Mouse (Mus musculus) brain, embryonic 18.5 days (tissue): ENCODE data around the gene Olfr649.
A peak's percentile ranks its signal among the peaks of the same experiment; 100 is the strongest.

ENCODE experiments used
- DNase-seq: peaks from one replicate; pipeline ENCODE4 v3.0.0-alpha.2; 2012; ENCODE audit warnings: low read depth, low spot score

The Olfr649 gene

DNA sequence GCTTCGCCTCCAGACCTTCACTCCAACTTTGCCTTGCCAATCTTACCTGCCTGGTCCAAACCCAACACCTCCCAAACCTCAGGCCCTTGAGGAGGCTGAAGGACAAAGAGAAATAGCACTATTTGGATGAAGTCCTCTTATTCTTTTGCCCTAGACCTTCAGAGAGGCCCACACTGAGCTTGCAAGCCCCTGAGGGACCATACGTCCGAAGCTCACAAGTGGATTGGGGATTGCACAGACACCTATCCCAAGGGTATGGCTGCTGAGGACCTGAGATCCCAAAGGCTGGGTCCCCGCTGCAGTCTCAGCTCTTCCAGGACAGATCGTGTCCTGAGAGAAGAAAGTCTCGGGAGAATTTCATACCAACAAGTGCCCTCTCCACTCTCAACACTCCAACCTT is at the start of gene Olfr649:
Gene Olfr649 (minus strand): TSS at position 101 of the 400 bp plus-strand sequence.
- no peak for DNase-seq

DNA sequence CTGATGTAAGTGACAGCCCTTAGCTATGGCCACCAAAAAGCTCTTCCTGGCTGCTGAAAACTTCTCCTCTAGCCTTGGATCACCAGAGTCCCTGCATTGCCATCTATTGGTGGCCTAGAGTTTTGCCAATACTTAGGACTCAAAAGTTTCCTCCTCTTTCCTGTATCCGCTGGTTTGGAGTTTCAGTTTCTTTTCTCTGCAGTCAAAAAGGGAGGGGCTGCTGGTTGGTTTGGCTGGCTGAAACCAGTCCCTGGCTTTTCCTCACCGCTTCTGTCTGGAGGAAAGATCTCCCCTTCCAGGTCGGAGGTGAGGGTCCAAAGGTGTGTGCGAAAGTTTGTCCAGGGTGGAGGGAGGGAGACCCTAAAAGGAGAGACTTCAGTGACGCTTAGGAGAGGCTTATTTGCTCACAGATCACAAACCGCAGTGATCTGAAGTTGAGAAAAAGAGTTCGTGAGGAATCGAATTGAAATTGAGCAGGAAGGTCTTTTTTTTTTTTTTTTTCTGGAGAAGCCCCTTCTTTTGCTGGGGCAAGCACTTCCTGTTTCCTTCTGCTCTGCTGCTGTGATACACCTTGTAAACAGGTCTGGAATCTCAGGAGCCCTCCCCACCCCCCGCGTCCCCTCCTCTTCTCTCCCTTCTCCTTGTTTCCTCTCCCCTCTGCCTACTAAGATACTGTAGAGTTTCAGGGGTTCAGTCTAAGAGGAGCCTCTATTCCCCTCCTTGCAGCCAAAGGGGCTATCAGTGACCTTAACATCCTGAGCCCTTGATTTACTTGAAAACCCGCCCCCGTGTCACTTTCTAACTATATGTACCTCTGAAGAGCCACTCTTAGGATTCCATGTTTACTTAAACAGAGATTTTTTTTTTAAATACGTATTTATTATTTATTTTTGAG is 48.7 kb upstream of the Olfr649 start, which contains the start of gene Trim34a:
Gene Trim34a (plus strand): TSS at position 171 of the 895 bp plus-strand sequence.
- peak; percentile 3 for DNase-seq

DNA sequence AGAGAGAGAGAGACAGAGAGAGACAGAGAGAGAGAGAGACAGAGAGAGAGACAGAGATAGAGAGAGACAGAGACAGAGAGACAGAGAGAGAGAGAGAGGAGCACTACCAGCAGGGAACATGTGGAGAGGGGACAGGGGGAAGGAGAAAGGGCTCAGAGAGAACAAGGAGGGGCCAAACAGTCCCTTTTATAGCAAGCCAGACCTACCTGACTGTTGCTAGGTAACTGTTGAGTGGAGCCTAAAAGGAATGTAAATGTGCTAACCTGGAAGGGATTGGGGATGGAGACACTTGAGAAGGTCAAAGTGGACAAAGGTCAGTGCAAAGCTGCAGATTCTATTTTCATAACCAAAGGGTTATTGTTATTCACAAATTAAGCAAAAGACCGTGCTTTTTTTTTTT is 47.8 kb upstream of the Olfr649 start:
- DNase-seq = no peak

DNA sequence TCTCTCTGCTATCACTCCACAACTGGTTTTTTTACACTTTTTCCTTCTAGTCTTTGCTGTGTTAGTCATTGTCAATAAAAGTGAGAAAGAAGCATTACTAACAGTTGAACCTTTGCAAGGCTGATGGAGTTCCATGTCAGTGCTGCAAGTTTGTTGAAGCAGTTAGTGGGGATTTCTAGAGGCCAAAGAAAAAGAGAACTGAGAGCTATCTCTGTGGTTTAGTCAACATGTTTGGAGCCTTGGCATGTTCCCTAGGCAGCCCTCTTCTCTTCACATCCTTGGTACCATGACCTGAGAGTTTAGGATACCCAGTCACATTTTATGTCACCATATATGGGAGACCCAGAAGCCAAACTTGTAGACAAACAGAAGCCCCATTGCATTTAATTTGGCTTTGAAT is 45.1 kb upstream of the Olfr649 start:
- DNase-seq = no peak

DNA sequence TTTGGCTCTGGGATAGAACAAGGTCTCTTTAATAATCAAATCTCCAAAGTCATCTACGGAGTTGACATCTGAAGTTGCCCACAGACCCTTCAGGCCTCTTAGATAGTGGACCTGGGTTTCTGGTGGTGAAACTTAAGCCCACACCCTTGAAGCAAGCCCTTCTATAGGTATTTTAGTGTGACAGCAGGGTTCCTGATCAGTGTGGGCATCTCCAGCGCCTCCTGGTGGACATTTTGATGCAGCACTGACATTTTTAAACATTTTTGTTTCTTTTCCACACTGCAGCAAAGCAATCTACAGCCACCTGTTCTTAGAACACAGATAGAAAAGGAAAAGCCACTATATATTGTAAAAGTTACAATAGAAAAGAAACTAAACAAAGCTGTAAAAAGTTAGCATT is 35.4 kb upstream of the Olfr649 start:
- no peak for DNase-seq

DNA sequence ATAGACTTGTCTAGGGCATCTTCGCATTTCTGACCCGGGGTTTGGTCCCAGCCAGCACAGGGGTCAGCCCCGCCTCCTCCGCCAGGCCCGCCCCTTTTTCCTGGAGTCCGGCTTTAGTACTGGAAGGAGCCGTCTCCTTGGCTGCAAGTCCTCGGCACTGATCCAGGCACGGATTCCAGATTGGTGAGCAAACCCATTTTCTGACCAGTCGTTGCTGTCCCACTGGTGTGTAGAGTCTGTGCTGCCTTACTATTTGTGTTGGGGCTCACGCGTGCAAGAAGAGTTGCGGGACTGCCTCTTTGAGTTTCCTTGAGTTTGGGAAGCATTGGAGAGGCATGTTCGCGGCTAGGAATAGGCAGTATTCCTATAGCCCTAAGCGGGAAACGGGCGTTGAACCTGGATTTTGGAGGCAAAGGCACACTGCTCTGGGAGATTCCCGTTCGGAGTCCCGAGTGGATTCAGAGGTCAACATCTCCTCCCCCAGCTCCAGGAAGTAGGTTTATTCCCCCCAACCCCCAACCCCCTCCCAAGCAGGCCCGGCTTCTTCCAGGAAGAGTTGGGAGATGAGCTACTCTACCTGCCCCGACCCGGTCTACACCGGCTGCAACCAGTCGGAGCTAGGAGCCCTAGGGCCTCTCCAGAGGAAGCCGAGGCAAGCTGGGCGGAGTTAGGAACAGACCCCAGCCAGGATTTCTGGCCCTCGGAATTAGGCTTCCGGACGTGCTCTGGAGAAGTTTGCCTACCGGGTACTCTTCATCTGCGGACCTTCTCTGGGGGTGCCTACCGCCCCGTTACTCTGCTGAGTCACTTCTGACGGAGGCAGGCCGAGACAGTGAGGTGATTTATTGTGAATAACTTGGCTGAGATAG is 23.1 kb upstream of the Olfr649 start, which contains the start of gene Trim6:
Gene Trim6 (plus strand): TSS at position 93 of the 869 bp plus-strand sequence.
- DNase-seq = no peak

DNA sequence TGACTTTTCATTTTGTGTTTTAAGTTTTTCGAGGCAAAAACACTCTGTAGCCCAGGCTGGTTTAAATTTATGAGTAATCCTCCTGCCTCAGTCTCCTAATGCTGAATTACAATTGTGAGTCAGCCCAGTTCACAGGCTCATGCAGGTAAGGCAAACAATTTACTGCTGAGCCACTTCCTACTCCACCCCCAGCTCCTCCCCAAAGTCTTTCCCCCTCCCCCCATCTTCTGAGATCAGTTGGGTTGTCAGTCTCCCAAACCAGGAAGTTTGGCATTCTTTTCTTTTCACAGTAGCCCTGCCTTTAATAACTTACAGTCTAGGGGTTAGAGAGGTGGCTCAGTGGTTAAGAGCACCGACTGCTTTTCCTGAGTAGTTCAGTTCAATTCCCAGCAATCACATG is 22.1 kb upstream of the Olfr649 start:
- no peak for DNase-seq

DNA sequence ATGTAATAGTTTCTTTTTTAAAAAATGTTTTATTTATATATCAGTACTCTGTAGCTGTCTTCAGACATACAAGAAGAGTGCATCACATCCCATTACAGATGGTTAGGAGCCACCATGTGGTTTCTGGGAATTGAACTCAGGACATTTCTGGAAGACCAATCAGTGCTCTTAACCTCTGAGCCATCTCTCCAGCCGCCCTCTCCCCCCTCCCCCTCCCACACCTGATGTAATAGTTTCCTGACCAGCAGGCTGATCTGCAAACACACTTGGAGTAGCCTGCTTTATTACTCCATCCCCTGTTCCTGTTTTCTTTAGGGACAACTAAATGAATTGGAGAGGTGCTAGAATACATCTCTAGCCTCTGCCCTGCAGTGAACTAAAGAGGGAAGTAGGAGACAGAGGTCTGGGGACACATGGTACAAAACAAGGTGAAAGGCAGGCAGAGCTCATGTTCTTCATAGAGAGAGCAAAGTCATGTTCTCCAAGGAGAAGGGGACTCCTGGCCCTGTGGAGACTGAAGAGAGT is 20.3 kb upstream of the Olfr649 start:
- DNase-seq = no peak

DNA sequence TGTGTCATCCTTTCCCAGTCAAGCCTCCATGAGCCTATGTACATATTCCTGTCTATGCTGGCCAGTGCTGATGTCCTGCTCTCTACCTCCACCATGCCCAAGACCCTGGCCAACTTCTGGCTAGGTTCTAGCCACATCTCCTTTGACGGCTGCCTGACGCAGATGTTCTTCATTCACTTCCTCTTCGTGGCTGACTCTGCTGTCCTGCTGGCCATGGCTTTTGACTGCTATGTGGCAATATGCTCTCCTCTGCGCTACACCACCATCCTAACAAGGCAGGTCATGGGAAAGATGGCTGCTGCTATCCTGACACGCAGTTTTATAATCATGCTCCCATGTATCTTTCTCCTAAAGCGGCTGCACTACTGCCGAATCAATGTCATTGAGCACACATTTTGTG is 10.4 kb upstream of the Olfr649 start:
- DNase-seq = no peak

DNA sequence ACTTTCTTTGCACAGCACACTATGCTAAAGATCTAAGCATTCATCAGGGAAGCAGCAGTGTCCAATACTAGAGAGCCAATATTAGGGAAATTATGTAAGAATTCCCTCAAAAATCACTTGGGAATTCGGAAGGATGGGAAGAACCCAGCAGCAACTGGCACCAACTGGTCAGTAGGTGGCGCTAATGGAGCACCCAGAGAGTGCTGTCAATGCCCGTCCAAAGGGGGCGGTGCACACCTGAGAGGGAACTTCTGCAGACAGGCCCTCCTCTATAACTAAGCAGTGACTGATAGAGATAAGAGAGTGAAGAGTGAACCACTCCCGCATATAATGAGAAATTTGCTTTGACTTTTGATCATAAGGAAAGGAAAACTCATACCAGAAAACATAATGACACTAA is 4.0 kb upstream of the Olfr649 start:
- DNase-seq = no peak

DNA sequence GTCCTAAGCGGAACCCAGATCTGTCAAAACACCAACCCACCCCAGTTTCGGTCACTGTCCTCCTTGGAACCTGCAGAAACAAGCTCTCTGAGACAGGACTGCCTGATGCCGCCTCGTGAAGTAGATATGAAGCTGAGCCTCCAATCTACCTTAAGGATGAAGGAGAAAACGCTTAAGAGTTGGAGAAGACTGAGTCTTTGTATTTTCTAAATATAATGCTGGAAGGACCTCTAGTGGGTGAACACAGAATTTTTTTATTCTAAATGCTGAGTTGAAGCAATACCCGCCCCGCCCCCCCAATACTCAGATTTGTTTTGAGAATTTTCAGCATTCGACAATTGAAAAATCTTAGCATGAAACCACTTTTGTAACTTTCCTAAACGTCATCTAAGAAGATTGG is 4.5 kb downstream of the Olfr649 start:
- DNase-seq = no peak

DNA sequence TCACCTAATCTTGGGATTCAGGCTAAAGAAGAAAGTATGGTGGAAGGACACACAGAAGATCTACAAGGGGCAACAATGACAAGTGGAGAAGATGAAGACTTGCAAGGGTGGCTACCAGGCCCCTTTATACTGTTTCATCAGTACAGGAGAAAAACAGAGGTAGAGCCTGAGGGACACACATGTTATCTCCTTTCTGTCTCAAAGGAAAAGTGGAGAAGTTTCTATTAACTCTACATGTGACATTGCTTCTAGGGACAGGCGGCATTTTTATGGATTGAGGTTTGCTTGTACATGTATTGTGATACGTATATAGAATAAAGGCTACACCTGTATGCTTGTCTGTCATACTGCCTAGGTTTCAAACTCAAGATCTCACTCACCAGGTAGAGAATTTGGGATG is 12.5 kb downstream of the Olfr649 start, which contains the start of gene Olfr648:
Gene Olfr648 (minus strand): TSS at position 101 of the 400 bp plus-strand sequence.
- DNase-seq = no peak

DNA sequence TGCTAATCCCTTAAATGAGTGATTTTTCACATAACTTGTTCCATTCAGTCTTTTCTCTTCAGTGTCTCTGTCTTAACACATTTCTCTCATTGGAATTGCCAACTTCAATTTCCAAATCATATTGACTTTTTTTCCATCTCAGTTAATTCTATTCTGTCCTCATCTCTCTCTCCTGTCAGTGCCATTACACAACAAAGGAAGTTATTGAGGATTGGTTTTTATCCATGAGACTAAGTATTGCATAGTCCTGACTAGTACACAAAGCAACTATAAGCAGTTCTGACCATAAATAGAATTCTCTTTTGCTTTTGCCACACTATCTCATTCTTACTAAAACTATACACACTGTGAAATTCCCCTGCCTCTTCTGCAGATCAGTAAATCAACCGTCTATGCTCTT is 16.7 kb downstream of the Olfr649 start:
- DNase-seq = no peak

DNA sequence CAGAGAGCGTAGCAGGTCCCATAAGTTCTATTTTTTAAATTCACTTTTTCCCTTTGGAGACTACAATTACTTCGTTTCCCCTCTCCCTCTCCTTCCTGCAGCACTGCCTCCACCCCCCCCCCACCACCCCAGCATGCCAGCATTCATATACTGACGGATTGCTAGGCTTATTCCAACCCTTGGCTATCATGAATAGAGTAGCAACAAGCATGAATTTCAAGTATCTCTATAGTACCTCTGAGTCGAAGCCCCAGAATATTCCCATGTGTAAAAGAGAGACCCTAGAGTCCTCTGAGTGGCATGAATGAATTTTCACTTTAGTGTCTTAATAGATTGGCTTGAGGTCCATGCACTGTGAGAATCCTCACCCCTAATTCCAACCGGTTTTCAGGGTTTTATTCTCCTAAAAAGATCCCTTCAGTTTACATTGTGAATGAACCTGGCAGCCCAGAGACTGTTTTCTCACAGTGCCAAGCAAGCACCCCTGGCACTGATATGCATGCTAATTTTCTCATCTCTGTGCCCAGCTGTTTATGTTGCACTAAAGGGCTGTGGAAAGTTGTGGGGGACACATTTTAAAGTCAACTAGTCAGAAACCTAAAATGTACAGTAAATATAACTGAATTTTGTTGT is 17.2 kb downstream of the Olfr649 start:
- DNase-seq = no peak

DNA sequence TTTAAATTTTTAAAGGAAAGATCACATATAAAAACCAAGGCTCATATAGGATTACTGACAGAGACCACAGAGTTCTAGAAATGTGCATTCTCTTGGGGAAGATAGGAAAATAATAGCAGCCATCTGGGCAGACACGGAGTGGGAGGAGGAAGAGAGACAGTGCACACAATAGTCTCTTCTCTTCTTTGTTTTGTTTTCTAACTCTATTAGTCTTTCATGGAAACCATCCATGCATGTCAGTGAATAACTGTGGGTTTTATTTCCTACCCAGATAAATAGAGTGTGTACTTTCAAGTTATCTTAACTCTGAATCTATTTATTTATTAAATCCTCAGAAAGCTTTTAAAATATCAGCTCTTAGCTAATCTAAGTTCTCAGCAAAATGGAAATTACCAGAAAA is 20.7 kb downstream of the Olfr649 start:
- DNase-seq = no peak

DNA sequence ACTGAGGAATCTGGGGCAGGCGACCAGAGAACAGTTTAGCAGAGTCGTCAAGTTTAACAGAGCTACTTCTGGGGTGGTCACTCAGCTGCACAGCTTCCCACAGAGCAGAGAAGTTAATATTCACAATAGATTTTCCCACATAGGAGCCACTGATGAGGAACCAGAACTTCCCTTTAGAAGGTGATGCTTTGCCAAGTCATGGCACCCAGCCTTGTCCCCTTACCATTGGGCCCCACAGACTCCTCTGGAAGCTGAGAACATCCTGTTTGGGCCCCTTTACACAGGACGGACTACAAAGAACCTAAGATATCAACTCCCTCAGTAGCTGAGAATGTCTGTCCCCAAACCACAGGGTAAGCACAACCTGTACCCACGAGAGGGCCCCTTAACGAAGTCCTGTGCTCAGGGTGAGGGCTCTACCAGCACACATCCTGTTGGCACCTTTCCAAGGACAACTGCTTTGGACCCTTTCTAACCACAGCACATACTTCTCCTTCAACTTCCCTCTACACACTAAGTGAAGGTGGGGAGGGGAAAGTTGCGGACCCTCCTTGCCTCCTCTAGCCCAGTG is 26.1 kb downstream of the Olfr649 start:
- DNase-seq = no peak

DNA sequence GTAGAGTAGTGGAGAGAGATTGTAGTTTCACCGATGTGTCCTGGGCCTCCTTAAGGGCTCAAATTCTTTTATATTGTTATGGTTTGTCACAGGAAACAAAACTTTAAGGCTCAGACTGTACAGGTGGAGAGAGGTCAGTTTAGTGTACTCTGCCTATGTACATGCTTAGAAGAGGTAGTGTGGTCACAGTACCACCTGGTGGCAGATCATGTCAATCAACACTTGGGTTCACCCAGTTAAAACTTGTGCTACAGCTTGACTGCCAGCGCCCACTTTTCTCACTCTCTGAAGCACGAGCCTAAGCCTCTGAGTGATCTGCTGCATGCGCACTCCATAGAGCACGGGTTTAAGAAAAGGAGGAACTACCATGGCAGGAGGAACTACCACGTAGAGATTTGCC is 28.7 kb downstream of the Olfr649 start:
- DNase-seq = no peak

DNA sequence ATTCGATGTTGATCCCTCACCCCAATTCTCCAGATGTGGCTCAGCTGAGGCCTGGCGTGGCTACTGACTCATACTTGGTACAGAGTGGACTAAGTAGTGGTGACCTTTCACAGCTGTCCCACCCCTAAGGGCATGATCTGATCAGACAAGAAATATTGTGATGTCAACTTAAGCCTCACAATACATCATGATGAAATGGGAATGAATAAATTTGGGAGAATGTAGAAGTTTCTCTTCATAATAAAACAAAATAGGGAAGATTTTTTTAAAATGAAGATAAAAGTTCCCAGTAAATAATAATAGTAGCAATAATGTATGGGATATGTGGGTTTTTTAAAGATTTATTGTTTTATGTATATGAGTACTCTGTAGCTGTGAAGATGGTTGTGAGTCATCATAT is 45.3 kb downstream of the Olfr649 start, which contains the start of gene Ubqlnl:
Gene Ubqlnl (minus strand): TSS at position 101 of the 400 bp plus-strand sequence.
- DNase-seq = no peak

DNA sequence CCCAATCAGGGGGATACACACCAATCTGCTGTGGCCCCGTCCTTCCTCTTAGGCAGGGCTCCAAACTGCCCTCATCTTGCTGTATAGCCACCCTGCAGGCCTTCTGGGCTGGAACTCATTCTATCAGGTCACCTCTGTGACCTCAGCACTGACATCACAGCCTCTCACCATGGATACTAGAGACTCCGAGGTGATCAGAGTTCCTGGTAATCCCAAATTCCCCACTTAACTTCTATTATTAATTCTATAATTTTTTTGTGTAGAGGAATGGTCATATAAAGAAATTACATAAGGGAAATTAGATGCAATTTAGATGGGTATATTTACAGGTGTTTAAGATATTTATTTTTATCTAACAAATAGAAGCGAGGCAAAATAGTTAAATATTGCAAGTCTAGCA is 52.6 kb downstream of the Olfr649 start, which contains the start of gene Ubqln3:
Gene Ubqln3 (minus strand): TSS at position 101 of the 400 bp plus-strand sequence.
- DNase-seq = no peak
